Mouse (Mus musculus): Measurements from ENCODE around the gene Tmem63b. TPM values are rescaled to one million over a fixed set of nuclear protein-coding genes. Genes with fewer than 3 reads are reported as not detected.

Tmem63b gene
- polyA plus RNA-seq, 1 experiment from 2014 or later = 31.2 TPM

- no peak overlapping the region for H3K9ac ChIP-seq (ENCODE audit: low read length)
- no peaks in the 10 kb centered on the region for H3K4me1 ChIP-seq (ENCODE audit: control insufficient read depth in 2 of 2, insufficient read depth in 2 of 2, low read length in 2 of 2)
- H3K27ac ChIP-seq (replicated peaks in 1 of 2; ENCODE audit: control insufficient read depth in 1 of 2, insufficient read depth in 1 of 2, low read depth in 2 of 2, low read length in 2 of 2) = no peak overlapping the region
- ATAC-seq (ENCODE audit: insufficient number of reproducible peaks, insufficient read depth, low FRiP score, low read depth) = no peak
- WGBS = 83% methylated on average over 1 of the region's 1 CpGs
- no peak overlapping the region for H3K4me2 ChIP-seq (ENCODE audit: low read length)
- H3K27me3 ChIP-seq (ENCODE audit: control insufficient read depth, insufficient read depth, low read length) = no peaks in the 10 kb centered on the region
- peaks cover 85% of the 10 kb centered on the region for H3K36me3 ChIP-seq (ENCODE audit: control insufficient read depth, insufficient read depth, low read length)
- no peaks in the 10 kb centered on the region for H3K9me3 ChIP-seq (ENCODE audit: control insufficient read depth, low read length)
- no peak overlapping the region for H3K4me3 ChIP-seq (ENCODE audit: control insufficient read depth in 1 of 2, insufficient read depth in 1 of 2, low read depth in 1 of 2, low read length in 2 of 2)
Measured at GRCm38 (mm10) chr17:45671821-45672220, 14.9 kb downstream of the Tmem63b start.

DNA sequence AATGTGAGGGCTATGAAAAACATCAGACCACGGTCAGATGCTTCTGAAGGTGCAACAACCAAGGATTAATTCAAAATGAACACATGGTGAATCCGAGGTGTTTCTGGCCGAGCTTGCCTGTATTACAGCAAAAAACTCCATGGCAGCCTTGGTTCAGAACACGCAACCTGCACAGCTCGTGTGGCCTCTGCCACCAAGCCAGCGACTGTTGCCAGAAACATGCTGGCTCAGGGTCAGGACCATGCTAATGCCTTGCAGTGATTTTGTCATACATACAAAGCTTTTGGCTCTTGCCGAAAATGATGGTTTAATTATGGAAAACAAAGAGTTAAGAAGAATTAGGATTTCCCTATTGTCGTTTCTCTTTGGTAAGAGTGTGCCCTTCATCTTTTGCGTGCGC is 18.7 kb downstream of the Tmem63b start:
- no peak overlapping the region for H3K4me3 ChIP-seq (ENCODE audit: control insufficient read depth in 1 of 2, insufficient read depth in 1 of 2, low read depth in 1 of 2, low read length in 2 of 2)
- 93% methylated on average over 10 of the region's 10 CpGs for WGBS
- H3K36me3 ChIP-seq (ENCODE audit: control insufficient read depth, insufficient read depth, low read length) = peaks cover 77% of the 10 kb centered on the region
- no peak overlapping the region for H3K9ac ChIP-seq (ENCODE audit: low read length)
- H3K4me2 ChIP-seq (ENCODE audit: low read length) = no peak overlapping the region
- H3K27me3 ChIP-seq (ENCODE audit: control insufficient read depth, insufficient read depth, low read length) = no peaks in the 10 kb centered on the region
- H3K9me3 ChIP-seq (ENCODE audit: control insufficient read depth, low read length) = no peaks in the 10 kb centered on the region
- H3K27ac ChIP-seq (replicated peaks in 1 of 2; ENCODE audit: control insufficient read depth in 1 of 2, insufficient read depth in 1 of 2, low read depth in 2 of 2, low read length in 2 of 2) = no peak overlapping the region
- ATAC-seq (ENCODE audit: insufficient number of reproducible peaks, insufficient read depth, low FRiP score, low read depth) = no peak
- H3K4me1 ChIP-seq (ENCODE audit: control insufficient read depth in 2 of 2, insufficient read depth in 2 of 2, low read length in 2 of 2) = no peaks in the 10 kb centered on the region

DNA sequence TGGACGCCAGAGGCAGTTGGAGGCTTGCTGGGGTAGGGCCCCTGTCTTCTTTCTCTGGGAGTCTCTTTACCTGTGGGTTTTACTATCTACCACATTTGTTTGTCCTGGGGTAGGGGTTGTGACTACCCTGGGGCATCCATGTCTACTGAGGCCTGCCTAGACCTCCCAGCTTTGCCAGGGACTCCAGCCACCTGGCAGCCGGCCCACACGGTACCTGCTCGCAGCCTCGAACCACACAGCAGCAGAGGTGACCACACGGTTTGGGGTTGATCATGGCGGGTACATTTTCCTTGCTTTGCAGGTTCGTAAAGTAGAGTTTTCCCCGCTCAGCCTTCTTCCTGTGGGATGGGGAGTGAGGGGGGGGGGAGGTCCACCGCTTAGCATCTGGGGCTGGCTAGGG is 19.2 kb downstream of the Tmem63b start:
- peaks cover 74% of the 10 kb centered on the region for H3K36me3 ChIP-seq (ENCODE audit: control insufficient read depth, insufficient read depth, low read length)
- H3K27ac ChIP-seq (replicated peaks in 1 of 2; ENCODE audit: control insufficient read depth in 1 of 2, insufficient read depth in 1 of 2, low read depth in 2 of 2, low read length in 2 of 2) = no peak overlapping the region

GRCm38 (mm10) chr17:45666091-45666490 is 20.6 kb downstream of the Tmem63b start:
- no peaks in the 10 kb centered on the region for H3K4me1 ChIP-seq (ENCODE audit: control insufficient read depth in 2 of 2, insufficient read depth in 2 of 2, low read length in 2 of 2)
- no peak for ATAC-seq (ENCODE audit: insufficient number of reproducible peaks, insufficient read depth, low FRiP score, low read depth)
- WGBS = 71% methylated on average over 11 of the region's 11 CpGs
- no peak overlapping the region for H3K9ac ChIP-seq (ENCODE audit: low read length)
- H3K27ac ChIP-seq (replicated peaks in 1 of 2; ENCODE audit: control insufficient read depth in 1 of 2, insufficient read depth in 1 of 2, low read depth in 2 of 2, low read length in 2 of 2) = no peak overlapping the region
- no peaks in the 10 kb centered on the region for H3K27me3 ChIP-seq (ENCODE audit: control insufficient read depth, insufficient read depth, low read length)
- H3K4me2 ChIP-seq (ENCODE audit: low read length) = no peak overlapping the region
- H3K36me3 ChIP-seq (ENCODE audit: control insufficient read depth, insufficient read depth, low read length) = peaks cover 67% of the 10 kb centered on the region
- no peaks in the 10 kb centered on the region for H3K9me3 ChIP-seq (ENCODE audit: control insufficient read depth, low read length)
- H3K4me3 ChIP-seq (ENCODE audit: control insufficient read depth in 1 of 2, insufficient read depth in 1 of 2, low read depth in 1 of 2, low read length in 2 of 2) = no peak overlapping the region

More for the DNA sequence above, 19.2 kb downstream of the Tmem63b start:
- no peak overlapping the region for H3K4me2 ChIP-seq (ENCODE audit: low read length)
- no peaks in the 10 kb centered on the region for H3K27me3 ChIP-seq (ENCODE audit: control insufficient read depth, insufficient read depth, low read length)
- H3K9ac ChIP-seq (ENCODE audit: low read length) = no peak overlapping the region
- ATAC-seq (ENCODE audit: insufficient number of reproducible peaks, insufficient read depth, low FRiP score, low read depth) = no peak
- H3K4me1 ChIP-seq (ENCODE audit: control insufficient read depth in 2 of 2, insufficient read depth in 2 of 2, low read length in 2 of 2) = no peaks in the 10 kb centered on the region
- H3K9me3 ChIP-seq (ENCODE audit: control insufficient read depth, low read length) = no peaks in the 10 kb centered on the region
- WGBS = 87% methylated on average over 10 of the region's 10 CpGs
- no peak overlapping the region for H3K4me3 ChIP-seq (ENCODE audit: control insufficient read depth in 1 of 2, insufficient read depth in 1 of 2, low read depth in 1 of 2, low read length in 2 of 2)

GRCm38 (mm10) chr17:45664608-45665007 is 22.1 kb downstream of the Tmem63b start:
- WGBS = 87% methylated on average over 13 of the region's 13 CpGs
- Histone ChIP-seq H3K27me3 (ENCODE audit: control insufficient read depth, insufficient read depth, low read length) (no peaks in the 10 kb centered on the region), H3K4me2 (ENCODE audit: low read length) (no peak overlapping the region), H3K9ac (ENCODE audit: low read length) (no peak overlapping the region), H3K36me3 (ENCODE audit: control insufficient read depth, insufficient read depth, low read length) (peaks cover 62% of the 10 kb centered on the region), H3K27ac (replicated peaks in 1 of 2; ENCODE audit: control insufficient read depth in 1 of 2, insufficient read depth in 1 of 2, low read depth in 2 of 2, low read length in 2 of 2) (no peak overlapping the region), H3K9me3 (ENCODE audit: control insufficient read depth, low read length) (no peaks in the 10 kb centered on the region), H3K4me3 (ENCODE audit: control insufficient read depth in 1 of 2, insufficient read depth in 1 of 2, low read depth in 1 of 2, low read length in 2 of 2) (no peak overlapping the region), H3K4me1 (ENCODE audit: control insufficient read depth in 2 of 2, insufficient read depth in 2 of 2, low read length in 2 of 2) (no peaks in the 10 kb centered on the region)
- no peak for ATAC-seq (ENCODE audit: insufficient number of reproducible peaks, insufficient read depth, low FRiP score, low read depth)

DNA sequence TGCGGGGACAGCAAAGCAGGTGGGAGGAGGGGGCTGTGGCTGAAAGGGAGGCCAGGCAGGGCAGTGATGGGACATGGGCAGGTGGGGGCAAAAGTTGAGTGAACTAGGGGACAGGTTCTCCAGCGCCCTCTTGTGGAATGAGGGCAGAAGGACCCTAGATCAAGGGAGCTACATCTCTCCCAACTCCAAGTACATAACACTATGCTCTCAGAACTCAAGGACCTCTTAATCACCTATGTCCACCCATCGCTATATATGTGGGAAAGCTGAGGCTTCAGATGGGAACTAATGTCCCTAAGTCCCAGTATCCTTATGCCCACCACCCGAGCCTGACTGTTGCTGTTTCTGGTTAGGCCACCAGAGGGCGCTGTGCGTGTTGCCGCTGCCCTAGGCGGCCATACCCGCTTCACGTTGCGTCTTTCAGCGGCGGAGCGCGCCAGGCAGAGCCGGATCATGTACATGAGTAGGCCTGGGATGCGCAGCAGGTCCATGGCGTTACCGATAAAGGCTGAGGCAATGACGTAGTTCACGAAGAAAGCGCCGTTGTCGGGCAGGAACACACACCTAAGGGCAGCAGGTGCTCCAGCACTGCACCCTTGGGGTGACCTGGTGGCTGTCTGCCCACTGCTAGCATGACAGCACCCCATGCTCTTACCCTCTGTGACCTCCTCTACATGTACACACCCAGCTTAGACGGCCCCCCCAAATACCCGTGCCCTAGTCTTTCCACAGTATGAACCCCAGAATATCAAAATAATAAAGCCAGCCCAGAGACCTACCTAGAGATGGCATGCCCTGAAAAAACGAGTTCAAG is 23.4 kb downstream of the Tmem63b start:
- Histone ChIP-seq H3K27me3 (ENCODE audit: control insufficient read depth, insufficient read depth, low read length) (no peaks in the 10 kb centered on the region), H3K9ac (ENCODE audit: low read length) (0 out of 2 replicates have a peak overlapping the region, but pooled peaks have one; percentile 9), H3K36me3 (ENCODE audit: control insufficient read depth, insufficient read depth, low read length) (peaks cover 50% of the 10 kb centered on the region), H3K4me3 (ENCODE audit: control insufficient read depth in 1 of 2, insufficient read depth in 1 of 2, low read depth in 1 of 2, low read length in 2 of 2) (0 out of 4 replicates have a peak overlapping the region, but pooled peaks of 1 of the 2 experiments have one; percentile 8), H3K27ac (replicated peaks in 1 of 2; ENCODE audit: control insufficient read depth in 1 of 2, insufficient read depth in 1 of 2, low read depth in 2 of 2, low read length in 2 of 2) (no peak overlapping the region), H3K9me3 (ENCODE audit: control insufficient read depth, low read length) (no peaks in the 10 kb centered on the region), H3K4me2 (ENCODE audit: low read length) (peak overlapping the region; percentile 44), H3K4me1 (ENCODE audit: control insufficient read depth in 2 of 2, insufficient read depth in 2 of 2, low read length in 2 of 2) (no peaks in the 10 kb centered on the region)
- ATAC-seq (ENCODE audit: insufficient number of reproducible peaks, insufficient read depth, low FRiP score, low read depth) = no peak
- 29% methylated on average over 27 of the region's 27 CpGs for WGBS

DNA sequence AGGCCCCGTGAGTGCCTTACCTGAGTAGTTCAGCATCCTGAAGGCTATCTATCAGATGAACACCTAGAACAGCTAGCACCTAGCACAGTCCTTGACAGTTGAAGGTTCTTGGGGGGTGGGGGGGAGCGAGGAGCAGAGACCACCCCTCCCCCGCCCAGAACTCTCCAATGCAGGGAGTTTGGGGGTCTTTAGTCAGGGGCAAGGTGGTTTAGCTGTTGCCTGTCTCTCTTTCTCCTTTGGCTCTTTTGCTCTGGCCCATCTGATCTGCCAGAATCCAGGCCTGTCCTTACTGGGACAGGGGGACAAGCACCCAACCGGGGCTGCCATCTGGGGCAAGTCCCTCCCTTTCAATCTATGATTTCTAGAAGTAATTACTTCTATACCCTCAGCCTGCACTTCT is 27.5 kb downstream of the Tmem63b start, which contains the start of gene Capn11:
Gene Capn11 (minus strand): TSS at position 101 of the 400 bp plus-strand sequence.
- H3K27me3 ChIP-seq (ENCODE audit: control insufficient read depth, insufficient read depth, low read length) = no peaks in the 10 kb centered on the region
- ATAC-seq (ENCODE audit: insufficient number of reproducible peaks, insufficient read depth, low FRiP score, low read depth) = no peak
- H3K36me3 ChIP-seq (ENCODE audit: control insufficient read depth, insufficient read depth, low read length) = peaks cover 16% of the 10 kb centered on the region
- H3K4me2 ChIP-seq (ENCODE audit: low read length) = no peak within 1 kb of the TSS
- 75% methylated on average over 4 of the region's 4 CpGs for WGBS
- no peaks in the 10 kb centered on the region for H3K4me1 ChIP-seq (ENCODE audit: control insufficient read depth in 2 of 2, insufficient read depth in 2 of 2, low read length in 2 of 2)
- no peak within 1 kb of the TSS for H3K4me3 ChIP-seq (ENCODE audit: control insufficient read depth in 1 of 2, insufficient read depth in 1 of 2, low read depth in 1 of 2, low read length in 2 of 2)
- no peaks in the 10 kb centered on the region for H3K9me3 ChIP-seq (ENCODE audit: control insufficient read depth, low read length)
- no peak within 1 kb of the TSS; the same call in 1 of the 2 replicates for H3K9ac ChIP-seq (ENCODE audit: low read length)
- no peak within 1 kb of the TSS for H3K27ac ChIP-seq (replicated peaks in 1 of 2; ENCODE audit: control insufficient read depth in 1 of 2, insufficient read depth in 1 of 2, low read depth in 2 of 2, low read length in 2 of 2)
